Mouse (Mus musculus): ENCODE results near the gene Fbxo6. TPM values are rescaled to one million over a fixed set of nuclear protein-coding genes. Genes with fewer than 3 reads are reported as not detected.

The Fbxo6 gene
- polyA plus RNA-seq, 1 experiment from 2014 or later = 10.8 TPM

DNA sequence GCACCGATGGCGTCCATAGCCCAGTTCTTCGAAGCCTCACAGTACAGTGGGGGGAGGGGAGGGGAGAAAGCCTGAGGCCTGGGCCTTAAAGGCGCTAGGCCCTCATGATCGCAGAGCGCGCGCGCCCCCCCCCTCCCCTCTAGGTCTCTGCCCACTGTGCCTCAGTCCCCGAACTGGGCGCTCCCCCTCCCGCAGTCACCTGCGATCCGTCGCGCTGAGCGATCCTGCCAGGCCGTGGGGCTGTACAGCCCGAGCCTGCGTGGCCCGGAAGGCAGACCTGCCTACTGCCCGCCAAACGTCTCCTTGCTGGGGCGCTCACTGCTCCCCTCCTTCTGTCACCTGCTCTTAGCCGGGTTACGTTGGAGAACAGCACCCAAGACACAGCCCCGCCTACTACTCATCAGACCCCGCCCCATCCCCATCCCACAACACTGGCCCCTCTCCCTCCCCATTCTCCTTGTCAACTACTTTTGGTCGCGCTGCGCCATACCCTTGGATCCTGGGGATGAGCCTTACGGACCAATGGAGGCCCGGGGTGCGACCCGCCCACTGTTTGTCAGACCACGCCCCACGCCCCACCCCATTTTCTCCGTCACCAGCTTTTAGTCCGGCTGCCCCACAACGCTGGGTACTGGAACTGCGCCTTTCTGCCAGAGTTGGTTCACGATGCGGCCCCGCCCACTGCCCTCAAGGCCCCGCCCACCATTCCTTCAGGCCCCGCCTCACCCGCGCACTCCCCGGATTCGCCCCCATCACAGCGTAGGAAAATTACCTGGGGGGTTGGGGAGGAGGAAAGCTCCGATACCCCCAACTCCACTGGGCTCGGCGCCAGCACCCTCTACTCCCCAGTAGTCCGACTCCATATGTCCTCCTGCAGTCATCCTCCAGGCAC, 7.8 kb upstream of the Fbxo6 start:
- H3K4me3 ChIP-seq = peak overlapping the region; percentile 60
- WGBS = under 1% methylated on average over 53 of the region's 55 CpGs
- peak; percentile 80 for ATAC-seq (ENCODE audit: insufficient number of reproducible peaks, insufficient read depth, low FRiP score, low TSS enrichment)
- peak overlapping the region; percentile 62 for H3K9ac ChIP-seq
- peak overlapping the region; percentile 32; the same call in 1 of the 2 replicates for H3K27ac ChIP-seq
- peaks cover 15% of the 10 kb centered on the region; the same call in 1 of the 2 replicates for H3K36me3 ChIP-seq
- peaks cover 53% of the 10 kb centered on the region for H3K27me3 ChIP-seq
- peak overlapping the region; percentile 94 for H3K4me2 ChIP-seq (replicated peaks)
- no peaks in the 10 kb centered on the region for H3K9me3 ChIP-seq
- H3K4me1 ChIP-seq = peaks cover 21% of the 10 kb centered on the region

DNA sequence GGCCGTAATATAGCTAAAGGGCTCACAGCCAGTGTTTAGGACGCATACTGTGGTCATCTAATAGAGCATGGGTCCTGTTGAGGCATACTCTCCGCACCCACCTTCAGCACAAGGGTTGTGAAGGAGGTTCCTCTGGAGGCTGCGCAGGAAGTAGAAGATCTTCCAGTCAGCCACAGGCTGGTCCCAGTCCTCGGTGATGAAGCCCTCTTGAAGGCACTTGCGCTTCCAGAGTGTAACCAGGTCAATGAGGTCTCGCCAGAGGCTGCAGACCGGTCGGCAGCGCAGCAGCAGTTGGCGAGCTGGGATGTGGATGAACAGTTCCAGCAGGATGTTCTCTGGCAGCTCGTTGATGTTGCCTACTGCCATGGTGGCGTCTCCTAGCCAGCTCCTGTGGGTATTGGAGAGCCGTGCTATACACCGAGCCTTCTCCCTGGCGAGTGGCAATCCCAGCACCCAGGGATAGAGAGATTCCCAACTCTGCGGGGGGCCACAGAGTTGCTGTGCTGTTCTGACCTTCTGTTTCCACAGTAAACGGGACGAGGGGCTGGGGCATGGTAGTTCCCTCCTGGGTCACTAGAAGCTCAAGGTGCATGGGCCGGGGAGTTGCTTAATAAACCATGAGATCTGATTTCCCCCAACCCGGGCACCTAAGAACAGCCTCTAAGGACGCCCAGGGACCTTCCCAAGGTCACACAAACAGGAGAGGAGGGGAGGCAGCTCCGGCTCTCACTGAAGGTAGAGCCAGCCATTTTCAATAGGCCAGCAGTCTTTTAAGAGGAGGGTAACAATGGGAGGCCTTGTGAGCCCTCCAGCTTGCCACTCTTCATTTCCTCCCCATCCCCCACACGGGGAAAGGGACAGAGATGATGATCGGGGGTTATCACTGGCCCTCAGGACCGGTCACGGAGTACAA, 6.8 kb upstream of the Fbxo6 start:
- 25% methylated on average over 27 of the region's 27 CpGs for WGBS

DNA sequence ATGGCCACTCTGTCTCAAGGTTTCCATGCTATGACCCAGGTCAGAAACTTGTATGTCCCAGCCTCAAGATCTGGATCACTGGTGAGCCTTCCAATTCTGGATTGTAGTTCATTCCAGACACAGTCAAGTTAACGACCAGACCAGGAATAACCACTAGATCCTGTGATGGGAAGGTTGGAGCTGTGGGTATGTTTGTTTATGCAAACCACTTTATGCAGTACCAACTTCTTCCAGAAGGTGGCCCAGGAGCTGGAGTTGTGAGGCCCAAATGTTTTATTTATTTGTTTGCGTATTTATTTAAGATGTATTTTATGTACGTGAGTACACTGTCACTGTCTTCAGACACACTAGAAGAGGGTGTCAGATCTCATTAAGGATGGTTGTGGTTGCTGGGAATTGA, 3.0 kb upstream of the Fbxo6 start:
- H3K4me3 ChIP-seq = no peak overlapping the region
- no peak overlapping the region for H3K9ac ChIP-seq
- 57% methylated on average over 3 of the region's 3 CpGs for WGBS
- 0 out of 2 replicates have a peak, but pooled peaks cover 5% of the 10 kb centered on the region for H3K27me3 ChIP-seq
- ATAC-seq (ENCODE audit: insufficient number of reproducible peaks, insufficient read depth, low FRiP score, low TSS enrichment) = no peak
- peaks cover 13% of the 10 kb centered on the region for H3K4me1 ChIP-seq
- peaks cover 20% of the 10 kb centered on the region for H3K36me3 ChIP-seq
- H3K27ac ChIP-seq = no peak overlapping the region
- H3K4me2 ChIP-seq (replicated peaks) = no peak overlapping the region
- no peaks in the 10 kb centered on the region for H3K9me3 ChIP-seq

More for the DNA sequence above, 6.8 kb upstream of the Fbxo6 start:
- H3K9ac ChIP-seq = peak overlapping the region; percentile 62
- ATAC-seq (ENCODE audit: insufficient number of reproducible peaks, insufficient read depth, low FRiP score, low TSS enrichment) = no peak
- peaks cover 17% of the 10 kb centered on the region for H3K4me1 ChIP-seq
- H3K4me3 ChIP-seq = peak overlapping the region; percentile 60
- peaks cover 42% of the 10 kb centered on the region for H3K27me3 ChIP-seq
- 0 out of 2 replicates have a peak overlapping the region, but pooled peaks have one; percentile 32 for H3K27ac ChIP-seq
- H3K9me3 ChIP-seq = no peaks in the 10 kb centered on the region
- H3K36me3 ChIP-seq = peaks cover 15% of the 10 kb centered on the region; the same call in 1 of the 2 replicates
- H3K4me2 ChIP-seq (replicated peaks) = peak overlapping the region; percentile 94

DNA sequence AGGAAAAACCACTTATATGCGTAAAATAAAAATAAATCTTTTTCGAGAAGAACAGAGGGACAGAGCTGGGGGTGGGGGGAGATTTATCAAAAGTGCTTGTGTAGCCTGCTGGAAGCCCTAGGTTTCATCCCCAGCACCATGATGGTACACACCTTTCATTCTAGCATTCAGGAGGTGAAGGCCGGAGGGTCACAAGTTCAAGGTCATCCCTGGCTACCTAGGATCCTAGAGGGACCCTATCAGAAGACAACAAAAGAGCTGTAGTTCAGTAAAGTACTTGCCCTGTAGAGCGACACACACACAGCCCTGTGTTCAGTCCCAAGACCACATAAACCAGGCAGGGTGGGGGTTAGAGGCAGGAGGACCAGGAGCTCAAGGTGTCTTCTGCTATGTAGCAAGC, 2.1 kb upstream of the Fbxo6 start:
- Histone ChIP-seq H3K27me3 (no peaks in the 10 kb centered on the region), H3K36me3 (peaks cover 20% of the 10 kb centered on the region), H3K9me3 (no peaks in the 10 kb centered on the region), H3K4me2 (replicated peaks) (no peak overlapping the region), H3K4me1 (peaks cover 16% of the 10 kb centered on the region), H3K9ac (no peak overlapping the region), H3K27ac (no peak overlapping the region), H3K4me3 (no peak overlapping the region)
- no peak for ATAC-seq (ENCODE audit: insufficient number of reproducible peaks, insufficient read depth, low FRiP score, low TSS enrichment)
- WGBS = 86% methylated on average over 4 of the region's 4 CpGs

DNA sequence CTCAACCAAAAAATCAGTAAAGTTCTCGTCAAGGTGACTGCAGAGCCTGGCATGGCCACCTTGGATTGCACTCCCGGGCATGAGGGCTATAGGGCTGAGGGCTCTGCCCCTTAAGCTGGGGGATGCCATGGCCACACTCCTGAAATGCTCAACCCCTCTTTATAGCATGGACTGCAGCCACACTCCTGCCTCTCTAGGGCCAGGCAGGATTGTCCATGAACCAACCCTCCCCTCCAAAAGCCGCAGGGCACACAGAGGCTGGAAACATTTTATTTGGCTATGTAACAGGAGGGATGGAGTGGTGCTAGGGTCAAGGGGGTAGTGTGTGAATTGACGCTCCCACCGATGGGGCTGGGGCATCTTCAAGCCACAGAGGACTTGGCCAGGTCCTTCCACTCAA, 607 bp upstream of the Fbxo6 start:
- Histone ChIP-seq H3K27ac (no peak overlapping the region), H3K27me3 (no peaks in the 10 kb centered on the region), H3K9ac (no peak overlapping the region), H3K4me1 (peaks cover 11% of the 10 kb centered on the region; the same call in 1 of the 2 replicates), H3K36me3 (peaks cover 22% of the 10 kb centered on the region), H3K9me3 (no peaks in the 10 kb centered on the region), H3K4me2 (replicated peaks) (no peak overlapping the region), H3K4me3 (no peak overlapping the region)
- ATAC-seq (ENCODE audit: insufficient number of reproducible peaks, insufficient read depth, low FRiP score, low TSS enrichment) = no peak
- WGBS = 83% methylated on average over 5 of the region's 5 CpGs

DNA sequence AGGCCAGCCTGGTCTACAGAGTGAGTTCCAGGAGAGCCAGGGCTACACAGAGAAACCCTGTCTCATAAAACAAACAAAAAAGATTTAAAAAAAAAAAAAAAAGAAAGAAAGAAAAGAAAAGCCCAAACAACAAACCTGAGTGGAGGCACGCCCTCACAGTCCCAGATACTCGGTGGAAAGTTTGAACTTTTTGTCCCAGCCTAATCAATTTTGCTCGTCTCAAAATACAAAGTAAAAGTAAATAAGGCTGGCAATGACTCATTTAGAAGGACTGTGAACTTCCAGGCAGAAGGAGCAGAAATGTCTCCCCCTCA, 1.0 kb downstream of the Fbxo6 start:
- peaks cover 19% of the 10 kb centered on the region for H3K36me3 ChIP-seq
- H3K4me2 ChIP-seq (replicated peaks) = peak overlapping the region; percentile 97
- no peak overlapping the region for H3K27ac ChIP-seq
- H3K4me3 ChIP-seq = peak overlapping the region; percentile 60
- 53% methylated on average over 3 of the region's 3 CpGs for WGBS
- H3K9ac ChIP-seq = peak overlapping the region; percentile 68; the same call in 1 of the 2 replicates
- H3K4me1 ChIP-seq = peaks cover 11% of the 10 kb centered on the region; the same call in 1 of the 2 replicates
- no peak for ATAC-seq (ENCODE audit: insufficient number of reproducible peaks, insufficient read depth, low FRiP score, low TSS enrichment)
- H3K9me3 ChIP-seq = no peaks in the 10 kb centered on the region
- H3K27me3 ChIP-seq = no peaks in the 10 kb centered on the region

DNA sequence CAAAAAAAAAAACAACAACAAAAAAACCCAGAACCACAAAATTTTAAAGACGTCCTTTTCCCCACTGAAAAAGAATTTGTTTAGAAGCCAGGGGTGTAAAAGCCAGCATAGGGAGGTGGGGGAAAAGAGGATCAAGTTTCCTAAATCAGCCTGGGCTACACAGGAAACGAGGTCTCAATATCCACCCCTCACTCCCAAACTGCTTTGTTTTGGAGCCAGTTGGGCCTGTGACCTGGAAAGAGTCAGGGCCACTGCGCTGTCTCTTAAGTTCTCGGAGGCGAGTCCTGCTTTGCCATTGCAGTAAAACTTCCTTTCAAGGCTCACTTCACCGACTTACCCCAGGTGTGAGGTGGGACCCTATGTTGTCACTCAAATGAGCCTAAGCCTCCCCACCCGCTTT, 1.7 kb downstream of the Fbxo6 start:
- no peaks in the 10 kb centered on the region for H3K9me3 ChIP-seq
- ATAC-seq (ENCODE audit: insufficient number of reproducible peaks, insufficient read depth, low FRiP score, low TSS enrichment) = no peak
- 23% methylated on average over 7 of the region's 7 CpGs for WGBS
- H3K4me1 ChIP-seq = peaks cover 11% of the 10 kb centered on the region; the same call in 1 of the 2 replicates
- peak overlapping the region; percentile 13; the same call in 1 of the 2 replicates for H3K4me2 ChIP-seq (replicated peaks)
- no peak overlapping the region for H3K4me3 ChIP-seq
- H3K36me3 ChIP-seq = peaks cover 23% of the 10 kb centered on the region
- H3K27me3 ChIP-seq = no peaks in the 10 kb centered on the region
- no peak overlapping the region for H3K27ac ChIP-seq
- no peak overlapping the region; the same call in 1 of the 2 replicates for H3K9ac ChIP-seq

DNA sequence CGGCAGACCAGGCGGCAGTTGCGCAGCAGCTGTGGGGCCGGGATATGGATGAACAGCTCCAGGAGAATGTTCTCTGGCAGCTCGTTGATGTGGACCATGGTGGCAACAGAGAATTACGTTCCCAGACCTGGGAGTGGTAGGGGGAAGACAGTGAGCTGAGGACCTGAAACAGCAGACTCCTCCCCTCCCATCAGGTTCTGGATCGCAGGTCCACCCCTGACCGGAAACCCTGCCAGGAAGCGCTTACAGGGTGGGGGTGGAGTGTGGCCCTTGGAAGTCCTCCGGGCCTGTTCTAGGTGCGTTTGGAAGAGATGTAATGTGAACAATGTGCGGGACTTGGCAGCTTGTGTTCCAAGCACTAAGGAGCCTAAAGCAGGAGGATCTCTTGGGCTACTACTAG, 2.4 kb downstream of the Fbxo6 start:
- peaks cover 28% of the 10 kb centered on the region for H3K36me3 ChIP-seq
- no peak overlapping the region for H3K9ac ChIP-seq
- peaks cover 11% of the 10 kb centered on the region; the same call in 1 of the 2 replicates for H3K4me1 ChIP-seq
- no peak for ATAC-seq (ENCODE audit: insufficient number of reproducible peaks, insufficient read depth, low FRiP score, low TSS enrichment)
- no peak overlapping the region for H3K4me3 ChIP-seq
- H3K4me2 ChIP-seq (replicated peaks) = no peak overlapping the region; the same call in 1 of the 2 replicates
- H3K9me3 ChIP-seq = no peaks in the 10 kb centered on the region
- no peak overlapping the region for H3K27ac ChIP-seq
- no peaks in the 10 kb centered on the region for H3K27me3 ChIP-seq
- 56% methylated on average over 12 of the region's 12 CpGs for WGBS

DNA sequence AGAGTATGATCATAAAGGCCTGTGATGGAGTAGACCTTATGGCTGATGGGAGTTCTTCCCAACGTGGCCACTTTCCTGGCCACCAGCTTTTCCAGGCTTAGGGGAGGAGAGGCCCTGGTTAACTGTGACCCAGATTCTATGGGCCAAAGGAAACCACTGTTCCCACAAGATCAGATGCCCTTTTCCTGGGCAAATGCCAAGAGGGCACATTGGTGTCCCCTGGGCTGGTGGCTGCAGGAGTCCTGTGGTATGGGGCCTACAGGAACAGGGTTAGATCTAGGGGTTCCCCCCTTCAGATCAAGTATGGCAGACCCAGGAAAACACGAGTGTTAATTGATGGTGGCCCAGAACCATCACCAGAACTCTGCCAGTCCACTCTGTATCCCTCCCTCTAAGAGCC, 4.2 kb downstream of the Fbxo6 start:
- no peak overlapping the region for H3K9ac ChIP-seq
- no peak overlapping the region for H3K27ac ChIP-seq
- 87% methylated on average over 2 of the region's 2 CpGs for WGBS
- no peak overlapping the region for H3K4me3 ChIP-seq
- H3K4me2 ChIP-seq (replicated peaks) = no peak overlapping the region
- peaks cover 11% of the 10 kb centered on the region; the same call in 1 of the 2 replicates for H3K4me1 ChIP-seq
- no peak for ATAC-seq (ENCODE audit: insufficient number of reproducible peaks, insufficient read depth, low FRiP score, low TSS enrichment)
- H3K27me3 ChIP-seq = no peaks in the 10 kb centered on the region
- H3K36me3 ChIP-seq = peaks cover 31% of the 10 kb centered on the region
- no peaks in the 10 kb centered on the region for H3K9me3 ChIP-seq

DNA sequence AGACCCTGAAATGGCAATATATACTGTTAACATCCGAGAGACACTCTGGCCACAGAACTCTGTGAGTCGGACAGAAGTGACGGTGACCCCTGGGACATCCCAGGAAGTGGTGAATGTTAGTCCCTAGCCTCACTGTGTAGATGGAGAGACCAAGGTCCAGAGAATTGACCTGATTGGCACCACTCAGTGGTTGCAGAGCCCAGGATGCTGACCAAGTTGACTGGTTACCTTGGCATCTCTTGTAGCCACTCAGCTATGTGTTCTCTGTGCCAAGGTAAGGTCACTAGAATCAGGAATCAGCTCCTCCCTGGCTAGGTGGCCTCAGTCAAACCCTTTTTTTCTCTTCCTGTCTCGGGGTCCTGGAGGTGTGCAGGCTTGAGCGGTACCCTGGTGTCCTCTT, 8.2 kb downstream of the Fbxo6 start:
- Histone ChIP-seq H3K27ac (no peak overlapping the region), H3K9me3 (no peaks in the 10 kb centered on the region), H3K4me2 (replicated peaks) (no peak overlapping the region), H3K36me3 (peaks cover 28% of the 10 kb centered on the region), H3K4me1 (peaks cover 6% of the 10 kb centered on the region; the same call in 1 of the 2 replicates), H3K4me3 (no peak overlapping the region), H3K9ac (no peak overlapping the region), H3K27me3 (peaks cover 3% of the 10 kb centered on the region; the same call in 1 of the 2 replicates)
- 85% methylated on average over 5 of the region's 5 CpGs for WGBS
- no peak for ATAC-seq (ENCODE audit: insufficient number of reproducible peaks, insufficient read depth, low FRiP score, low TSS enrichment)
